Mouse (Mus musculus): ENCODE results near the gene Prickle2.

- TF ChIP-seq CTCF (IDR thresholded peaks at IDR 0.05; ENCODE audit: insufficient read depth, low read depth, low read length) (no peak), POLR2A (IDR thresholded peaks at IDR 0.05; ENCODE audit: insufficient read depth, low read depth, low read length) (no peak)
These were observed 78.2 kb downstream of the Prickle2 start for GRCm38 (mm10) chr6:92627711-92628110.

All from olfactory bulb, adult 2 months (tissue).